Mouse (Mus musculus): ENCODE results near the gene Trim10.
A peak's percentile ranks its signal among the peaks of the same experiment; 100 is the strongest.

DNA sequence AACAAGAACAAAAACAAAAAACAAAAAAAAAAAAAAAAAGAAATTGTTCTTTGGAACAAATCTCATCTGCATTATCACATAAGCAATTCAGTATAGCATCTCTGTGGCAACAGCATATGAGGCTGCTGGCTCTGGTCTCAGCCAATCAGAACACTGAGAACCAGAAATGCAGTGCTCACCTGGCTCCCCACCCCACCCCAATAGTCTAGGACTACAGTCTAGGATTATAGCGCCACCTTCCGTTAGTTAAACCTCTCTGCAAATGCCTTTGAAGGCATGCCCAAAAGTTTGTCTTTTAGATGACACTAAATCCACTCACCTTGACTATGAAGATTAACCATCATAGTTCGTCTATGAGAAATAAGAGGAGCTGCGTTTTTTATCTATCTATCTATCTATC, 43.8 kb upstream of the Trim10 start:
- no peak for TF ChIP-seq POLR2A (IDR thresholded peaks at IDR 0.05; ENCODE audit: borderline replicate concordance, control insufficient read depth, low read depth, low read length)
- 0 out of 2 replicates have a peak, but pooled peaks have one; percentile 8 for TF ChIP-seq CTCF (IDR thresholded peaks at IDR 0.05; ENCODE audit: control insufficient read depth, insufficient read depth, low read length)

Data from bone marrow, adult 2 months (tissue).